Mouse (Mus musculus): Measurements from ENCODE around the gene Dnaja4. TPM values are rescaled to one million over a fixed set of nuclear protein-coding genes. Genes with fewer than 3 reads are reported as not detected.

The Dnaja4 gene
- total RNA-seq, 2 experiments from 2014 or later = 57.4 to 63.9 TPM

GRCm38 (mm10) chr9:54699345-54700173 is 886 bp downstream of the Dnaja4 start:
- DNase-seq (ENCODE audit: low spot score in 2 of 2) = peak; percentile 70 to 85

GRCm38 (mm10) chr9:54700174-54700475 is 1.5 kb downstream of the Dnaja4 start:
- no peak for DNase-seq (ENCODE audit: low spot score in 2 of 2)

- no peak for DNase-seq (ENCODE audit: low spot score in 2 of 2)
Observed at GRCm38 (mm10) chr9:54700746-54701145, 2.1 kb downstream of the Dnaja4 start.

- no peak for DNase-seq (ENCODE audit: low spot score in 2 of 2)
Observed at GRCm38 (mm10) chr9:54702581-54702980, 3.9 kb downstream of the Dnaja4 start.

GRCm38 (mm10) chr9:54704361-54704760 is 5.7 kb downstream of the Dnaja4 start:
- DNase-seq (ENCODE audit: low spot score in 2 of 2) = no peak

- no peak for DNase-seq (ENCODE audit: low spot score in 2 of 2)
Observed at GRCm38 (mm10) chr9:54705561-54705960, 6.9 kb downstream of the Dnaja4 start.

GRCm38 (mm10) chr9:54707288-54707999 is 8.8 kb downstream of the Dnaja4 start:
- no peak for DNase-seq (ENCODE audit: low spot score in 2 of 2)

- no peak for DNase-seq (ENCODE audit: low spot score in 2 of 2)
Observed at GRCm38 (mm10) chr9:54708085-54708484, 9.4 kb downstream of the Dnaja4 start.

GRCm38 (mm10) chr9:54715776-54716175 is 17.1 kb downstream of the Dnaja4 start:
- no peak for DNase-seq (ENCODE audit: low spot score in 2 of 2)

GRCm38 (mm10) chr9:54717527-54717926 is 18.9 kb downstream of the Dnaja4 start:
- no peak for DNase-seq (ENCODE audit: low spot score in 2 of 2)

GRCm38 (mm10) chr9:54722156-54722555 is 23.5 kb downstream of the Dnaja4 start:
- DNase-seq (ENCODE audit: low spot score in 2 of 2) = peak; percentile 54 to 74

- DNase-seq (ENCODE audit: low spot score in 2 of 2) = no peak
Observed at GRCm38 (mm10) chr9:54722596-54722995, 23.9 kb downstream of the Dnaja4 start.

GRCm38 (mm10) chr9:54726315-54726714 is 27.6 kb downstream of the Dnaja4 start:
- DNase-seq (ENCODE audit: low spot score in 2 of 2) = peak in 1 of 2 experiments; percentile 51

GRCm38 (mm10) chr9:54732122-54732521 is 33.4 kb downstream of the Dnaja4 start:
- DNase-seq (ENCODE audit: low spot score in 2 of 2) = no peak

- peak; percentile 97 to 98 for DNase-seq (ENCODE audit: low spot score in 2 of 2)
Observed at GRCm38 (mm10) chr9:54733921-54734638, 35.4 kb downstream of the Dnaja4 start, which contains the start of gene Wdr61. Gene Wdr61, minus strand, starts transcription at chr9:54734519.

GRCm38 (mm10) chr9:54734639-54735252 is 36.1 kb downstream of the Dnaja4 start:
- no peak for DNase-seq (ENCODE audit: low spot score in 2 of 2)

GRCm38 (mm10) chr9:54736284-54736701 is 37.6 kb downstream of the Dnaja4 start:
- peak in 1 of 2 experiments; percentile 55 for DNase-seq (ENCODE audit: low spot score in 2 of 2)

GRCm38 (mm10) chr9:54738376-54738775 is 39.7 kb downstream of the Dnaja4 start:
- peak; percentile 57 to 72 for DNase-seq (ENCODE audit: low spot score in 2 of 2)

- no peak for DNase-seq (ENCODE audit: low spot score in 2 of 2)
Observed at GRCm38 (mm10) chr9:54743891-54744290, 45.2 kb downstream of the Dnaja4 start.

- no peak for DNase-seq (ENCODE audit: low spot score in 2 of 2)
Observed at GRCm38 (mm10) chr9:54745740-54746370, 47.2 kb downstream of the Dnaja4 start.
